Mouse (Mus musculus): ENCODE measurements at regions not wholly inside any gene's neighbourhood (a gene's known extent, or its start where the extent isn't known, plus 50 kb on each side); places are given as distances from the start of the nearest gene placed in this dataset.

- Histone ChIP-seq H3K9me3 (ENCODE audit: control insufficient read depth, low read length) (no peaks in the 10 kb centered on the region), H3K4me1 (replicated peaks; ENCODE audit: control insufficient read depth, insufficient read depth, low read length) (no peaks in the 10 kb centered on the region), H3K4me2 (no peak overlapping the region), H3K36me3 (ENCODE audit: control insufficient read depth, insufficient read depth, low read length) (no peaks in the 10 kb centered on the region), H3K4me3 (ENCODE audit: low read depth, low read length) (no peak overlapping the region), H3K9ac (ENCODE audit: low read depth, low read length) (no peak overlapping the region), H3K27me3 (replicated peaks; ENCODE audit: control insufficient read depth, insufficient read depth, low read length) (no peaks in the 10 kb centered on the region), H3K27ac (ENCODE audit: low read depth, low read length) (no peak overlapping the region)
- ATAC-seq (replicated peaks; ENCODE audit: low FRiP score) = no peak
- 61% methylated on average over 5 of the region's 5 CpGs for WGBS
- no peak for DNase-seq (ENCODE audit: low spot score)
Measured at GRCm38 (mm10) chr2:173431841-173432240, 90.5 kb upstream of the 1700021F07Rik start.

- Histone ChIP-seq H3K9me3 (ENCODE audit: control insufficient read depth, low read length) (no peaks in the 10 kb centered on the region), H3K9ac (ENCODE audit: low read depth, low read length) (no peak overlapping the region), H3K27me3 (replicated peaks; ENCODE audit: control insufficient read depth, insufficient read depth, low read length) (no peaks in the 10 kb centered on the region), H3K27ac (ENCODE audit: low read depth, low read length) (no peak overlapping the region), H3K4me2 (no peak overlapping the region), H3K4me3 (ENCODE audit: low read depth, low read length) (no peak overlapping the region), H3K4me1 (replicated peaks; ENCODE audit: control insufficient read depth, insufficient read depth, low read length) (no peaks in the 10 kb centered on the region), H3K36me3 (ENCODE audit: control insufficient read depth, insufficient read depth, low read length) (no peaks in the 10 kb centered on the region)
- DNase-seq (ENCODE audit: low spot score) (no peak), ATAC-seq (replicated peaks; ENCODE audit: low FRiP score) (no peak)
- 64% methylated on average over 3 of the region's 3 CpGs for WGBS
Measured at GRCm38 (mm10) chr2:173432258-173432657, 90.1 kb upstream of the 1700021F07Rik start.

DNA sequence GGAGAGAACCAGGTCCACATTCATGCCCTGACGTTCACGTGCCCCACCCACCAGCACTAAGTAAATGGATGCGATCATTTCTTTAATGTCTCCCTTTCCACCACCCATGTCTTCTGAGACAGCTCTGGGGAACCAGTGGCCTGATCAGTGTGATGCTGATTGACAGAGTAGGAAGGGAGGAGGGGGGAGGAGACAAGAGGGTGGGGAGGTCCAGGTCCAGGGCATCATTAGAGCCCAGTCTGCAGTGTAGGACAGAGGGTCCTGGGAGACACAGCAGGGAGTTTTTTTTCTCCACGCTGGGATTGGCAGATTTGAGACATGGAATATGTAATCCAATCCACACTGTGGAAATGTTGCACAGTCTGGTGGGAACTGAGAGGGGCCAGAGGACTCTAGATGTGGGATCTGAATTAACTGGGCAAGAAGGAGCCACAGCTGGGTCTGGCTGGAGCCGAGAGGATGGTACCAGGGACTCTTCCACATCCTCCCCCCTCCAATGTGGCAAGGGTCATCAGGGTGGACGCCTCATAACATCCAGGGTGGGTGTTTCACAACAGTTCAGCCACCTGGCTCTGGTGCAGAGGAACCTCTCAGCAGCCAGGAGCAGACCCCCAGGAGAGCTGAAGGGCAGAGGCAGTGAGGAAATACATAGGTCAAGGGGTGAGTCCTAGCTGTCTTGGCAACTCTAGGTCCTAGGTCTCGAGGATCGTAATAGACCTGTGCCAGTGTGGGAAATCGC lies 89.3 kb upstream of the 1700021F07Rik start:
- H3K4me2 ChIP-seq = no peak overlapping the region
- no peaks in the 10 kb centered on the region for H3K27me3 ChIP-seq (replicated peaks; ENCODE audit: control insufficient read depth, insufficient read depth, low read length)
- H3K27ac ChIP-seq (ENCODE audit: low read depth, low read length) = no peak overlapping the region
- H3K36me3 ChIP-seq (ENCODE audit: control insufficient read depth, insufficient read depth, low read length) = no peaks in the 10 kb centered on the region
- H3K4me3 ChIP-seq (ENCODE audit: low read depth, low read length) = no peak overlapping the region
- WGBS = 85% methylated on average over 9 of the region's 9 CpGs
- ATAC-seq (replicated peaks; ENCODE audit: low FRiP score) (no peak), DNase-seq (ENCODE audit: low spot score) (no peak)
- H3K4me1 ChIP-seq (replicated peaks; ENCODE audit: control insufficient read depth, insufficient read depth, low read length) = no peaks in the 10 kb centered on the region
- H3K9me3 ChIP-seq (ENCODE audit: control insufficient read depth, low read length) = no peaks in the 10 kb centered on the region
- no peak overlapping the region for H3K9ac ChIP-seq (ENCODE audit: low read depth, low read length)

- H3K4me3 ChIP-seq (ENCODE audit: low read depth, low read length) = no peak overlapping the region
- no peaks in the 10 kb centered on the region for H3K36me3 ChIP-seq (ENCODE audit: control insufficient read depth, insufficient read depth, low read length)
- no peak overlapping the region for H3K9ac ChIP-seq (ENCODE audit: low read depth, low read length)
- no peak for DNase-seq (ENCODE audit: low spot score)
- H3K4me2 ChIP-seq = no peak overlapping the region
- H3K9me3 ChIP-seq (ENCODE audit: control insufficient read depth, low read length) = no peaks in the 10 kb centered on the region
- H3K27me3 ChIP-seq (replicated peaks; ENCODE audit: control insufficient read depth, insufficient read depth, low read length) = no peaks in the 10 kb centered on the region
- WGBS = 61% methylated on average over 3 of the region's 3 CpGs
- ATAC-seq (replicated peaks; ENCODE audit: low FRiP score) = no peak
- no peaks in the 10 kb centered on the region for H3K4me1 ChIP-seq (replicated peaks; ENCODE audit: control insufficient read depth, insufficient read depth, low read length)
- no peak overlapping the region for H3K27ac ChIP-seq (ENCODE audit: low read depth, low read length)
Measured at GRCm38 (mm10) chr2:173436580-173436979, 85.8 kb upstream of the 1700021F07Rik start.

- no peaks in the 10 kb centered on the region for H3K36me3 ChIP-seq (ENCODE audit: control insufficient read depth, insufficient read depth, low read length)
- no peaks in the 10 kb centered on the region for H3K4me1 ChIP-seq (replicated peaks; ENCODE audit: control insufficient read depth, insufficient read depth, low read length)
- no peaks in the 10 kb centered on the region for H3K27me3 ChIP-seq (replicated peaks; ENCODE audit: control insufficient read depth, insufficient read depth, low read length)
- ATAC-seq (replicated peaks; ENCODE audit: low FRiP score) = no peak
- 73% methylated on average over 9 of the region's 9 CpGs for WGBS
- no peak overlapping the region for H3K27ac ChIP-seq (ENCODE audit: low read depth, low read length)
- no peaks in the 10 kb centered on the region for H3K9me3 ChIP-seq (ENCODE audit: control insufficient read depth, low read length)
- DNase-seq (ENCODE audit: low spot score) = no peak
- H3K4me3 ChIP-seq (ENCODE audit: low read depth, low read length) = no peak overlapping the region
- no peak overlapping the region for H3K4me2 ChIP-seq
- H3K9ac ChIP-seq (ENCODE audit: low read depth, low read length) = no peak overlapping the region
Measured at GRCm38 (mm10) chr2:173439031-173439430, 83.4 kb upstream of the 1700021F07Rik start.

DNA sequence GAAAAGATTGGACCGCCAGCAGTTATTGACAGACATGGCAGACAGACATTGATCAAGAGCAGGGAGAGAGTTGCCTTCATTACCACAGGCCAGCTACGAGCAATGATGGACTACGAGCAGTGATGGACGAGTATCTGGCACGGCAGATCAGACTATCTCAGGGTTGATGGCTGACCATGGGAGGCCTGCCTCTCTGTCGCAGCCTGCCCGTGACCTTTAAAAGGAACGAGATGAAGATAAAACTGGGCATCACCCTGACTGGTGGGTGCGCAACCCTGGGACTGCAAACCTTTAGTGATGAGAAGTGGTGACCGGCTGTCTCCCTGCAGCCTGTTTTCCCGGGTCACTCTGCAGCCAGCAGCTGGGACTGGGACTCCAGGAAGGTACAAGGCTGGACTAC lies 80.3 kb upstream of the 1700021F07Rik start:
- WGBS = 68% methylated on average over 11 of the region's 11 CpGs
- H3K4me1 ChIP-seq (replicated peaks; ENCODE audit: control insufficient read depth, insufficient read depth, low read length) = no peaks in the 10 kb centered on the region
- no peak overlapping the region for H3K9ac ChIP-seq (ENCODE audit: low read depth, low read length)
- ATAC-seq (replicated peaks; ENCODE audit: low FRiP score) = no peak
- no peak for DNase-seq (ENCODE audit: low spot score)
- H3K9me3 ChIP-seq (ENCODE audit: control insufficient read depth, low read length) = no peaks in the 10 kb centered on the region
- H3K27ac ChIP-seq (ENCODE audit: low read depth, low read length) = no peak overlapping the region
- no peak overlapping the region for H3K4me2 ChIP-seq
- no peaks in the 10 kb centered on the region for H3K27me3 ChIP-seq (replicated peaks; ENCODE audit: control insufficient read depth, insufficient read depth, low read length)
- no peak overlapping the region for H3K4me3 ChIP-seq (ENCODE audit: low read depth, low read length)
- H3K36me3 ChIP-seq (ENCODE audit: control insufficient read depth, insufficient read depth, low read length) = no peaks in the 10 kb centered on the region

- 66% methylated on average over 10 of the region's 10 CpGs for WGBS
- H3K4me3 ChIP-seq (ENCODE audit: low read depth, low read length) = no peak overlapping the region
- H3K9me3 ChIP-seq (ENCODE audit: control insufficient read depth, low read length) = no peaks in the 10 kb centered on the region; the same call in 1 of the 2 replicates
- no peaks in the 10 kb centered on the region for H3K4me1 ChIP-seq (replicated peaks; ENCODE audit: control insufficient read depth, insufficient read depth, low read length)
- no peak overlapping the region for H3K9ac ChIP-seq (ENCODE audit: low read depth, low read length)
- no peaks in the 10 kb centered on the region for H3K27me3 ChIP-seq (replicated peaks; ENCODE audit: control insufficient read depth, insufficient read depth, low read length)
- no peak overlapping the region for H3K27ac ChIP-seq (ENCODE audit: low read depth, low read length)
- DNase-seq (ENCODE audit: low spot score) = no peak
- H3K4me2 ChIP-seq = no peak overlapping the region
- H3K36me3 ChIP-seq (ENCODE audit: control insufficient read depth, insufficient read depth, low read length) = no peaks in the 10 kb centered on the region
- no peak for ATAC-seq (replicated peaks; ENCODE audit: low FRiP score)
Measured at GRCm38 (mm10) chr2:173443262-173443661, 79.1 kb upstream of the 1700021F07Rik start.

DNA sequence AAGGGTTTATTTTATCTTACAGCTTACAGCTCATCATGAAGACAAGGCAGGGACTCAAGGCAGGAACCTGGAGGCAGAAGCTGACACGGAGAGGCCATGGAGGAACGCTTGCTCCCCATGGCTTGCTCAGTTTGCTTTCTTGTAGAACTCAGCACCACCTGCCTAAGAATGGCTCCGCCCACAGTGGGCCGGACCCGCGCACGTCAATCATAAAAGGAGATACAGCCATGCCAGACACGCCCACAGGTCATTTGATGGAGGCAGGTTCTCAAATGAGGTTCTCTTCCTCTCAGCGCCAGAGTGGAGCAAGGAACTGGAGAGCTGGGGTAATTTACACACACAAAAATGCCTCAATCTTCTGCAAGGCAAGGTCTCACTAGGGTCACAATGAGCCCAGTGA lies 78.0 kb upstream of the 1700021F07Rik start:
- DNase-seq (ENCODE audit: low spot score) (no peak), ATAC-seq (replicated peaks; ENCODE audit: low FRiP score) (no peak)
- Histone ChIP-seq H3K9me3 (ENCODE audit: control insufficient read depth, low read length) (no peaks in the 10 kb centered on the region; the same call in 1 of the 2 replicates), H3K27ac (ENCODE audit: low read depth, low read length) (no peak overlapping the region), H3K4me1 (replicated peaks; ENCODE audit: control insufficient read depth, insufficient read depth, low read length) (no peaks in the 10 kb centered on the region), H3K4me3 (ENCODE audit: low read depth, low read length) (no peak overlapping the region), H3K36me3 (ENCODE audit: control insufficient read depth, insufficient read depth, low read length) (no peaks in the 10 kb centered on the region), H3K4me2 (no peak overlapping the region), H3K27me3 (replicated peaks; ENCODE audit: control insufficient read depth, insufficient read depth, low read length) (no peaks in the 10 kb centered on the region), H3K9ac (ENCODE audit: low read depth, low read length) (no peak overlapping the region)
- 76% methylated on average over 9 of the region's 9 CpGs for WGBS

GRCm38 (mm10) chr2:173445039-173445438 lies 77.3 kb upstream of the 1700021F07Rik start:
- Histone ChIP-seq H3K36me3 (ENCODE audit: control insufficient read depth, insufficient read depth, low read length) (no peaks in the 10 kb centered on the region), H3K9ac (ENCODE audit: low read depth, low read length) (no peak overlapping the region), H3K27me3 (replicated peaks; ENCODE audit: control insufficient read depth, insufficient read depth, low read length) (no peaks in the 10 kb centered on the region; the same call in 1 of the 2 replicates), H3K9me3 (ENCODE audit: control insufficient read depth, low read length) (no peaks in the 10 kb centered on the region; the same call in 1 of the 2 replicates), H3K27ac (ENCODE audit: low read depth, low read length) (no peak overlapping the region), H3K4me3 (ENCODE audit: low read depth, low read length) (no peak overlapping the region), H3K4me2 (no peak overlapping the region), H3K4me1 (replicated peaks; ENCODE audit: control insufficient read depth, insufficient read depth, low read length) (no peaks in the 10 kb centered on the region)
- 79% methylated on average over 3 of the region's 3 CpGs for WGBS
- DNase-seq (ENCODE audit: low spot score) (no peak), ATAC-seq (replicated peaks; ENCODE audit: low FRiP score) (no peak)
